Mouse (Mus musculus): Measurements from ENCODE around the gene Pitpnm2. TPM values are rescaled to one million over a fixed set of nuclear protein-coding genes. Genes with fewer than 3 reads are reported as not detected.

Pitpnm2 gene
- polyA plus RNA-seq, 1 experiment from 2014 or later: 4.0 TPM

- H3K27me3 ChIP-seq (replicated peaks; ENCODE audit: low read depth, poor library complexity, severe bottlenecking): peaks cover 5% of the 10 kb centered on the region; the same call in 1 of the 2 replicates
- no peak for DNase-seq (ENCODE audit: low spot score)
- H3K4me1 ChIP-seq: peaks cover 50% of the 10 kb centered on the region
- H3K9me3 ChIP-seq: no peaks in the 10 kb centered on the region
- H3K27ac ChIP-seq (replicated peaks): no peak overlapping the region
- WGBS: 95% methylated on average over 8 of the region's 8 CpGs
- peaks cover 35% of the 10 kb centered on the region for H3K36me3 ChIP-seq (replicated peaks)
- H3K4me3 ChIP-seq: no peak overlapping the region
Measured at GRCm38 (mm10) chr5:124244449-124244848, 5.1 kb downstream of the Pitpnm2 start.

GRCm38 (mm10) chr5:124243236-124243901 is 6.2 kb downstream of the Pitpnm2 start:
- H3K27me3 ChIP-seq (replicated peaks; ENCODE audit: low read depth, poor library complexity, severe bottlenecking): peaks cover 5% of the 10 kb centered on the region; the same call in 1 of the 2 replicates
- no peak overlapping the region for H3K4me3 ChIP-seq
- H3K4me1 ChIP-seq: peaks cover 41% of the 10 kb centered on the region
- WGBS: 92% methylated on average over 9 of the region's 9 CpGs
- H3K36me3 ChIP-seq (replicated peaks): peaks cover 35% of the 10 kb centered on the region
- H3K9me3 ChIP-seq: no peaks in the 10 kb centered on the region
- no peak overlapping the region for H3K27ac ChIP-seq (replicated peaks)
- DNase-seq (ENCODE audit: low spot score): no peak

GRCm38 (mm10) chr5:124241686-124242444 is 7.7 kb downstream of the Pitpnm2 start:
- H3K4me3 ChIP-seq: no peak overlapping the region
- H3K9me3 ChIP-seq: no peaks in the 10 kb centered on the region
- no peak for DNase-seq (ENCODE audit: low spot score)
- H3K4me1 ChIP-seq: peaks cover 27% of the 10 kb centered on the region
- peaks cover 35% of the 10 kb centered on the region for H3K36me3 ChIP-seq (replicated peaks)
- H3K27ac ChIP-seq (replicated peaks): no peak overlapping the region
- WGBS: 53% methylated on average over 10 of the region's 10 CpGs
- H3K27me3 ChIP-seq (replicated peaks; ENCODE audit: low read depth, poor library complexity, severe bottlenecking): no peaks in the 10 kb centered on the region

- Histone ChIP-seq H3K36me3 (replicated peaks) (peaks cover 29% of the 10 kb centered on the region), H3K27ac (replicated peaks) (no peak overlapping the region), H3K4me3 (no peak overlapping the region), H3K9me3 (no peaks in the 10 kb centered on the region), H3K27me3 (replicated peaks; ENCODE audit: low read depth, poor library complexity, severe bottlenecking) (no peaks in the 10 kb centered on the region), H3K4me1 (peaks cover 34% of the 10 kb centered on the region)
- 43% methylated on average over 22 of the region's 22 CpGs for WGBS
- peak; percentile 32 for DNase-seq (ENCODE audit: low spot score)
Measured at GRCm38 (mm10) chr5:124240841-124241685, 8.5 kb downstream of the Pitpnm2 start.

GRCm38 (mm10) chr5:124236180-124236579 is 13.4 kb downstream of the Pitpnm2 start:
- 88% methylated on average over 4 of the region's 4 CpGs for WGBS
- Histone ChIP-seq H3K36me3 (replicated peaks) (no peaks in the 10 kb centered on the region), H3K4me3 (no peak overlapping the region), H3K27me3 (replicated peaks; ENCODE audit: low read depth, poor library complexity, severe bottlenecking) (no peaks in the 10 kb centered on the region), H3K4me1 (peaks cover 47% of the 10 kb centered on the region), H3K9me3 (no peaks in the 10 kb centered on the region), H3K27ac (replicated peaks) (no peak overlapping the region)
- DNase-seq (ENCODE audit: low spot score): no peak

- H3K4me3 ChIP-seq: no peak overlapping the region
- no peak for DNase-seq (ENCODE audit: low spot score)
- peaks cover 38% of the 10 kb centered on the region for H3K4me1 ChIP-seq
- H3K9me3 ChIP-seq: no peaks in the 10 kb centered on the region
- H3K27me3 ChIP-seq (replicated peaks; ENCODE audit: low read depth, poor library complexity, severe bottlenecking): no peaks in the 10 kb centered on the region
- H3K36me3 ChIP-seq (replicated peaks): no peaks in the 10 kb centered on the region
- WGBS: 92% methylated on average over 6 of the region's 6 CpGs
- no peak overlapping the region for H3K27ac ChIP-seq (replicated peaks)
Measured at GRCm38 (mm10) chr5:124234778-124235177, 14.8 kb downstream of the Pitpnm2 start.

- Histone ChIP-seq H3K4me3 (no peak overlapping the region), H3K27ac (replicated peaks) (peak overlapping the region; percentile 24; the same call in 1 of the 2 replicates), H3K4me1 (peaks cover 38% of the 10 kb centered on the region), H3K27me3 (replicated peaks; ENCODE audit: low read depth, poor library complexity, severe bottlenecking) (no peaks in the 10 kb centered on the region), H3K36me3 (replicated peaks) (no peaks in the 10 kb centered on the region), H3K9me3 (no peaks in the 10 kb centered on the region)
- WGBS: 53% methylated on average over 12 of the region's 12 CpGs
- DNase-seq (ENCODE audit: low spot score): no peak
Measured at GRCm38 (mm10) chr5:124233874-124234661, 15.5 kb downstream of the Pitpnm2 start.

GRCm38 (mm10) chr5:124233144-124233465 is 16.5 kb downstream of the Pitpnm2 start:
- H3K4me3 ChIP-seq: no peak overlapping the region
- peak overlapping the region; percentile 1; the same call in 1 of the 2 replicates for H3K27ac ChIP-seq (replicated peaks)
- no peaks in the 10 kb centered on the region for H3K36me3 ChIP-seq (replicated peaks)
- H3K9me3 ChIP-seq: no peaks in the 10 kb centered on the region
- H3K4me1 ChIP-seq: peaks cover 38% of the 10 kb centered on the region
- 79% methylated on average over 8 of the region's 8 CpGs for WGBS
- no peak for DNase-seq (ENCODE audit: low spot score)
- H3K27me3 ChIP-seq (replicated peaks; ENCODE audit: low read depth, poor library complexity, severe bottlenecking): no peaks in the 10 kb centered on the region

GRCm38 (mm10) chr5:124232360-124233143 is 17.0 kb downstream of the Pitpnm2 start:
- H3K27ac ChIP-seq (replicated peaks): peak overlapping the region; percentile 1; the same call in 1 of the 2 replicates
- no peak overlapping the region for H3K4me3 ChIP-seq
- H3K4me1 ChIP-seq: peaks cover 40% of the 10 kb centered on the region
- WGBS: 68% methylated on average over 18 of the region's 18 CpGs
- H3K27me3 ChIP-seq (replicated peaks; ENCODE audit: low read depth, poor library complexity, severe bottlenecking): no peaks in the 10 kb centered on the region
- H3K36me3 ChIP-seq (replicated peaks): no peaks in the 10 kb centered on the region
- H3K9me3 ChIP-seq: no peaks in the 10 kb centered on the region
- DNase-seq (ENCODE audit: low spot score): no peak

- no peaks in the 10 kb centered on the region for H3K36me3 ChIP-seq (replicated peaks)
- no peak overlapping the region for H3K4me3 ChIP-seq
- WGBS: 86% methylated on average over 9 of the region's 9 CpGs
- peaks cover 52% of the 10 kb centered on the region for H3K4me1 ChIP-seq
- H3K27me3 ChIP-seq (replicated peaks; ENCODE audit: low read depth, poor library complexity, severe bottlenecking): no peaks in the 10 kb centered on the region
- no peak overlapping the region for H3K27ac ChIP-seq (replicated peaks)
- no peak for DNase-seq (ENCODE audit: low spot score)
- no peaks in the 10 kb centered on the region for H3K9me3 ChIP-seq
Measured at GRCm38 (mm10) chr5:124230461-124230860, 19.1 kb downstream of the Pitpnm2 start.

GRCm38 (mm10) chr5:124227193-124227592 is 22.4 kb downstream of the Pitpnm2 start:
- Histone ChIP-seq H3K4me1 (peaks cover 48% of the 10 kb centered on the region), H3K4me3 (no peak overlapping the region), H3K27me3 (replicated peaks; ENCODE audit: low read depth, poor library complexity, severe bottlenecking) (no peaks in the 10 kb centered on the region), H3K9me3 (no peaks in the 10 kb centered on the region), H3K36me3 (replicated peaks) (no peaks in the 10 kb centered on the region), H3K27ac (replicated peaks) (peak overlapping the region; percentile 3; the same call in 1 of the 2 replicates)
- no peak for DNase-seq (ENCODE audit: low spot score)
- WGBS: 48% methylated on average over 6 of the region's 6 CpGs

All from embryonic facial prominence, embryonic 10.5 days (tissue).